Mouse (Mus musculus) MEL (cell line): ENCODE measurements around the gene a. TPM values are rescaled to one million over a fixed set of nuclear protein-coding genes. Genes with fewer than 3 reads are reported as not detected.

Source experiments
- DNase-seq: peaks from one replicate; pipeline ENCODE4 v3.0.0; 2011; ENCODE audit warnings: low read depth, low spot score
- H3K27ac ChIP-seq: 2 replicates; pipeline ENCODE4 v1.5.1; 2012; ENCODE audit warnings: low read depth, mild to moderate bottlenecking, control low read depth, low read length, moderate library complexity; ENCODE audit not compliant: control insufficient read depth
- H3K27me3 ChIP-seq, 2 experiments: fragments of 150-350 bp in 1 of 2; sonication (generic) in 1 of 2; 2 replicates each; pipeline ENCODE4 v1.6.1; 2012; ENCODE audit warnings: low read length in 2 of 2, mild to moderate bottlenecking in 2 of 2, improper control_type of control experiment in 1 of 2, moderate library complexity in 1 of 2; ENCODE audit not compliant: insufficient read depth in 2 of 2, control insufficient read depth in 1 of 2
- H3K36me3 ChIP-seq, 2 experiments: 2 replicates each; pipeline ENCODE4 v1.6.1; 2012 to 2014; ENCODE audit warnings: low read length in 2 of 2, improper control_type of control experiment in 1 of 2, inconsistent platforms in 1 of 2, mild to moderate bottlenecking in 1 of 2; ENCODE audit not compliant: insufficient read depth in 2 of 2, control insufficient read depth in 1 of 2
- H3K4me1 ChIP-seq, 2 experiments: fragments of 150-350 bp in 1 of 2; sonication (generic) in 1 of 2; 2 replicates each; pipeline ENCODE4 v1.6.1; 2012; ENCODE audit warnings: low read length in 2 of 2, improper control_type of control experiment in 1 of 2, mild to moderate bottlenecking in 1 of 2; ENCODE audit not compliant: insufficient read depth in 2 of 2, control insufficient read depth in 1 of 2
- H3K4me3 ChIP-seq, 2 experiments: fragments of 150-350 bp in 1 of 2; sonication (generic) in 1 of 2; 2 replicates each; pipeline ENCODE4 v1.5.1; 2012; ENCODE audit warnings: low read depth in 2 of 2, low read length in 2 of 2, mild to moderate bottlenecking in 2 of 2, moderate library complexity in 2 of 2, control low read depth in 1 of 2, improper control_type of control experiment in 1 of 2; ENCODE audit not compliant: control insufficient read depth in 1 of 2, insufficient read depth in 1 of 2
- H3K79me2 ChIP-seq: 2 replicates; pipeline ENCODE4 v1.6.1; 2012; ENCODE audit warnings: mild to moderate bottlenecking, low read length, moderate library complexity; ENCODE audit not compliant: control insufficient read depth, poor library complexity, insufficient read depth
- H3K9ac ChIP-seq: 2 replicates; pipeline ENCODE4 v1.6.1; 2012; ENCODE audit warnings: low read depth, mild to moderate bottlenecking, control low read depth, low read length, moderate library complexity; ENCODE audit not compliant: control insufficient read depth, poor library complexity, severe bottlenecking
- H3K9me3 ChIP-seq: fragments of 150-350 bp; sonication (generic); replicated peaks from 2 replicates; pipeline ENCODE4 v1.6.1; 2012; ENCODE audit warnings: mild to moderate bottlenecking, low read length, improper control_type of control experiment, moderate library complexity; ENCODE audit not compliant: insufficient read depth
- CHD1 ChIP-seq: IDR thresholded peaks from 2 replicates; pipeline ENCODE4 v1.6.1; 2012; ENCODE audit warnings: low read depth, mild to moderate bottlenecking, inconsistent platforms, low read length, improper control_type of control experiment
- ELF1 ChIP-seq: IDR thresholded peaks from 2 replicates; pipeline ENCODE4 v1.6.1; 2014; ENCODE audit warnings: low read depth, mild to moderate bottlenecking, inconsistent platforms, low read length, improper control_type of control experiment, moderate library complexity
- GABPA ChIP-seq: IDR thresholded peaks from 2 replicates; pipeline ENCODE4 v1.6.1; 2012; ENCODE audit warnings: low read depth, mild to moderate bottlenecking, inconsistent platforms, low read length, improper control_type of control experiment, moderate library complexity
- JUND ChIP-seq: IDR thresholded peaks from 2 replicates; pipeline ENCODE4 v1.6.1; 2011; ENCODE audit warnings: low read depth, mild to moderate bottlenecking, improper control_type of control experiment, low read length
- KAT2A ChIP-seq: conservative IDR thresholded peaks from 2 replicates; pipeline ENCODE4 v1.6.1; 2012; ENCODE audit warnings: low read depth, low read length, improper control_type of control experiment, inconsistent platforms
- MAFK ChIP-seq: IDR thresholded peaks from 2 replicates; pipeline ENCODE4 v1.6.1; 2011; ENCODE audit warnings: low read depth, mild to moderate bottlenecking, low read length, improper control_type of control experiment, borderline replicate concordance
- MAX ChIP-seq: IDR thresholded peaks from 2 replicates; pipeline ENCODE4 v1.6.1; 2011; ENCODE audit warnings: low read length, improper control_type of control experiment
- MAZ ChIP-seq: IDR thresholded peaks from 2 replicates; pipeline ENCODE4 v1.6.1; 2012; ENCODE audit warnings: low read depth, mild to moderate bottlenecking, inconsistent platforms, low read length, improper control_type of control experiment
- POLR2AphosphoS2 ChIP-seq: IDR thresholded peaks from 2 replicates; pipeline ENCODE4 v1.6.1; 2011; ENCODE audit warnings: low read length, improper control_type of control experiment
- POLR2AphosphoS5 ChIP-seq: IDR thresholded peaks from 2 replicates; pipeline ENCODE4 v1.6.1; 2012; ENCODE audit warnings: low read depth, borderline replicate concordance, mild to moderate bottlenecking, inconsistent platforms, low read length, moderate library complexity, mixed read lengths
- RAD21 ChIP-seq: IDR thresholded peaks from 2 replicates; pipeline ENCODE4 v1.6.1; 2011; ENCODE audit warnings: mild to moderate bottlenecking, low read depth, low read length, improper control_type of control experiment
- RCOR1 ChIP-seq: IDR thresholded peaks from 2 replicates; pipeline ENCODE4 v1.6.1; 2012; ENCODE audit warnings: low read depth, mild to moderate bottlenecking, inconsistent platforms, low read length, improper control_type of control experiment
- SIN3A ChIP-seq: IDR thresholded peaks from 2 replicates; pipeline ENCODE4 v1.6.1; 2012; ENCODE audit warnings: low read length, improper control_type of control experiment, inconsistent platforms
- SMC3 ChIP-seq: IDR thresholded peaks from 2 replicates; pipeline ENCODE4 v1.6.1; 2011; ENCODE audit warnings: low read depth, low read length, improper control_type of control experiment
- TAL1 ChIP-seq: IDR thresholded peaks from 2 replicates; pipeline ENCODE4 v1.6.1; 2012; ENCODE audit warnings: mild to moderate bottlenecking, inconsistent platforms, low read length, moderate library complexity, mixed read lengths
- TCF12 ChIP-seq: IDR thresholded peaks from 2 replicates; pipeline ENCODE4 v1.6.1; 2014; ENCODE audit warnings: low read depth, mild to moderate bottlenecking, inconsistent platforms, low read length, improper control_type of control experiment, moderate library complexity
- UBTF ChIP-seq: IDR thresholded peaks from 2 replicates; pipeline ENCODE4 v1.6.1; 2012; ENCODE audit warnings: low read depth, mild to moderate bottlenecking, inconsistent platforms, low read length, improper control_type of control experiment, moderate library complexity, borderline replicate concordance; ENCODE audit not compliant: insufficient read depth
- ZKSCAN1 ChIP-seq: IDR thresholded peaks from 2 replicates; pipeline ENCODE4 v1.6.1; 2012; ENCODE audit warnings: low read depth, mild to moderate bottlenecking, inconsistent platforms, low read length, improper control_type of control experiment, moderate library complexity
- polyA plus RNA-seq, 2 experiments: library from polyadenylated mRNA; stranded (reverse) in 1 of 2; unstranded in 1 of 2; fragments of >175 nt in 1 of 2; fragments of >200 nt in 1 of 2; gene quantifications; 2 replicates each; pipeline versions ENCODE4 v1.2.1 to v1.2.4; 2012; ENCODE audit warnings: low replicate concordance in 2 of 2, low read depth in 1 of 2; ENCODE audit not compliant: insufficient read length in 2 of 2, insufficient read depth in 1 of 2, missing spikeins in 1 of 2
- total RNA-seq: library from RNA; depleted of rRNA; stranded (reverse); fragments of 300-350 nt; gene quantifications from 2 replicates; pipeline ENCODE4 v1.2.3, GENCODE M21; 2012

a gene
- total and polyA plus RNA-seq, 3 experiments = not detected

DNA sequence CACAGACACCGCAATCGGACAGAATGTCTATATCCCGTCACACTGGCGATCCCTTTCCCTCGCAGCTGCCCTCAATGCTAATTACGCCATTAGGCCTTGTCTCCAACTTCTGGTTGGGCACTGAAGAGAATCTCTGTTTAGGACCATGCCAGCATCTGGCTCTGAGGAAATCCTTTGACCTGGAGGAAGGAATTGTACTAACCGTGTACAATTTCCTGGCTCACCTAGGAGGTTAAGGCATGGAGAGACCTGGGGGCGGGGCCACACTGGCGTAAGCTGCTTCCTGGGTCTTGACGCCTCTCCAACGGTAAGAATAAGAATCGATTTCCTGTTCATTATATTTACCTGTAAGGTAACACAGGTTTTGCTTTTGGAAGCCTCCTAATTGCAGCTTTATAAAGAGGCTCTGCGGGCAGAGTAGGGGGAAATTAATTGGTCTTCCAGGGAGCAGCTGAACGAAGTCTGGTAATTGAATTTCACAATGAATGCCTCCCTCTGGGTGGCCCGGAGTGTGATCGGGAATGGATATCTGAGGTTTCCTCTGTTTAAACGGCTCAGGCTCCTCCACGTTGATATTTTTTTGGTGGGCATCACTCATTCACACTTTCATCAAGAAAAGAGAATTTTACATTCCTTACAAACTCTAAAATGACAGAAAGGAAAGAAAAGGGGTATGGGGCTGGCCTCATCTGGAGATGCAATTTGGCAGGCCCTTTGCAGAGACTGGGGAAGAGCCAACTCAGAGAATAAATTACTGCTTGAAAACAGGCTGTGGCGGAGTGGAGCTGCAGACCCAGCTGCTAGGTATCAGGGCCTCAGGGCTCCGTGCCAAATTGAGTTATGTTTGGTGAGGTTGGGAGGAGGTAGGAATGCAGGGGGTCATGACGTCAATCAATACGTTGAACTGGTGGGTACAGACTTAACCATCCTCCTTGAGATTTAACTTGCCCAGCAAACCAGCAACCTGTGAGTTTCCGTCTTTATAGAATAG lies 41.9 kb upstream of the a start:
- TF ChIP-seq ZKSCAN1 = no peak
- no peak for TF ChIP-seq TCF12
- no peak for TF ChIP-seq CHD1
- no peak for TF ChIP-seq MAFK
- TF ChIP-seq ELF1 = no peak
- TF ChIP-seq SIN3A = no peak
- TF ChIP-seq TAL1 = no peak
- no peak for TF ChIP-seq POLR2AphosphoS5
- TF ChIP-seq KAT2A = no peak
- no peak for TF ChIP-seq MAZ
- no peaks in the 10 kb centered on the region for H3K9me3 ChIP-seq
- H3K4me3 ChIP-seq = no peak overlapping the region
- no peaks in the 10 kb centered on the region for H3K79me2 ChIP-seq
- no peak for DNase-seq
- no peak overlapping the region for H3K27ac ChIP-seq
- H3K27me3 ChIP-seq = peaks cover 2% of the 10 kb centered on the region in 2 experiments
- peaks cover 0 to 1% of the 10 kb centered on the region in 2 experiments; a peak in 2 of 4 replicates for H3K4me1 ChIP-seq
- no peaks in the 10 kb centered on the region for H3K36me3 ChIP-seq
- H3K9ac ChIP-seq = no peak overlapping the region

DNA sequence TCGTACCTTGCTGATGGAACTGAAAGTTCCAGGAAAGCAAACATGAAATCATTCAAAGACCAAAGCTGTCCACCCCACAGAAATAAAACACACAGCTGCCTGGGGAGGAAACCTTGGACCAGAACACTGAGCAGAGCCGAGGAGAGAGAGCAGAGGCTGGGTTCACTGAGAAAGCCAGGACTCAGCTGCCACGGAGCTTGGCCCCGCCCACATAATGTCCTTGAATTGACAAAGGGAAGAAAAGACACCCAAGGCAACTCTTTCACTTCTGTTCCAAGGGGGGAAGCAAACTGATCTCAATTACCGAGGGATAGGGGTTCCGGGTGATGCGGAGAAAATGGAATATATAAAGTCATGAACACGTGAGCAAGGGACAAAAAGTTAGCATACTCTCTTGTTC lies 39.3 kb upstream of the a start:
- TF ChIP-seq POLR2AphosphoS2 = no peak
- no peak for TF ChIP-seq TAL1
- TF ChIP-seq KAT2A = no peak
- no peak for TF ChIP-seq JUND
- TF ChIP-seq SMC3 = no peak
- no peak for TF ChIP-seq RCOR1
- TF ChIP-seq GABPA = no peak
- no peak for TF ChIP-seq RAD21
- TF ChIP-seq UBTF = no peak
- TF ChIP-seq MAX = no peak
- TF ChIP-seq, all 39 proteins: peak for 0

More for the DNA sequence above, 39.3 kb upstream of the a start:
- peak; percentile 27 for DNase-seq
- no peaks in the 10 kb centered on the region for H3K9me3 ChIP-seq
- H3K27me3 ChIP-seq = no peaks in the 10 kb centered on the region
- H3K4me3 ChIP-seq = peak overlapping the region; percentile 20 to 58; a peak in 3 of 4 replicates
- H3K27ac ChIP-seq = no peak overlapping the region
- 0 out of 4 replicates have a peak, but pooled peaks cover 0 to 2% of the 10 kb centered on the region in 2 experiments for H3K36me3 ChIP-seq
- H3K79me2 ChIP-seq = no peaks in the 10 kb centered on the region
- H3K4me1 ChIP-seq = peaks cover 0 to 4% of the 10 kb centered on the region in 2 experiments; a peak in 3 of 4 replicates
- H3K9ac ChIP-seq = no peak overlapping the region
